Mouse (Mus musculus): Measurements from ENCODE around the gene Tmprss12. TPM values are rescaled to one million over a fixed set of nuclear protein-coding genes. Genes with fewer than 3 reads are reported as not detected.
"Not testable (repeated sequence)": the region's sequence is repeated elsewhere in the genome, so short reads cannot be mapped to it uniquely, and the experiment has no call there.

Tmprss12 gene
- total RNA-seq (2021), result not detected
- long read RNA-seq, experiment 1, result 0 reads
- long read RNA-seq, experiment 2, result 0 reads

DNA sequence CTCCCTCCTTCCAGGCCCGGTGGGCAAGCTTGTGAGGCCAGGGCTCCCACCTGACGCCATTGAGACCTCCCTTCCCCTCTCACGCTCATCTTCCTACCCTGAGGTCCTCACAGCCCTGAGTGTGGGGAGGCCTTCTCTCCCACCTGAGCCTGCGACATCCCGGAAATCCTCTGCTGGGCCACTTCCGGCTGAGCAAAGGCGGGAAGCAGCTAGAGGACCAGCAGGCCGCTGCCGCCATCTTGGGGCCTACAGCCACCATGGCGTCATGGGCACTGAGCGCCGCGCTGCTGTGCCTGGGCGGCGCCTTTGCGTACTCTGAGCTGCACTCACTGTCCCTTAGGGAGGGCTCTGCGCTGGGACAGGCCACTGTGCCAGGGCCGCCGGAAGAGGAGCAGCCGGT, at the start of gene Tmprss12:
Gene Tmprss12, plus strand, starts transcription at position 212 of the 400 bp plus-strand sequence.
- no peak for DNase-seq (ENCODE audit: low spot score in 2 of 2)

DNA sequence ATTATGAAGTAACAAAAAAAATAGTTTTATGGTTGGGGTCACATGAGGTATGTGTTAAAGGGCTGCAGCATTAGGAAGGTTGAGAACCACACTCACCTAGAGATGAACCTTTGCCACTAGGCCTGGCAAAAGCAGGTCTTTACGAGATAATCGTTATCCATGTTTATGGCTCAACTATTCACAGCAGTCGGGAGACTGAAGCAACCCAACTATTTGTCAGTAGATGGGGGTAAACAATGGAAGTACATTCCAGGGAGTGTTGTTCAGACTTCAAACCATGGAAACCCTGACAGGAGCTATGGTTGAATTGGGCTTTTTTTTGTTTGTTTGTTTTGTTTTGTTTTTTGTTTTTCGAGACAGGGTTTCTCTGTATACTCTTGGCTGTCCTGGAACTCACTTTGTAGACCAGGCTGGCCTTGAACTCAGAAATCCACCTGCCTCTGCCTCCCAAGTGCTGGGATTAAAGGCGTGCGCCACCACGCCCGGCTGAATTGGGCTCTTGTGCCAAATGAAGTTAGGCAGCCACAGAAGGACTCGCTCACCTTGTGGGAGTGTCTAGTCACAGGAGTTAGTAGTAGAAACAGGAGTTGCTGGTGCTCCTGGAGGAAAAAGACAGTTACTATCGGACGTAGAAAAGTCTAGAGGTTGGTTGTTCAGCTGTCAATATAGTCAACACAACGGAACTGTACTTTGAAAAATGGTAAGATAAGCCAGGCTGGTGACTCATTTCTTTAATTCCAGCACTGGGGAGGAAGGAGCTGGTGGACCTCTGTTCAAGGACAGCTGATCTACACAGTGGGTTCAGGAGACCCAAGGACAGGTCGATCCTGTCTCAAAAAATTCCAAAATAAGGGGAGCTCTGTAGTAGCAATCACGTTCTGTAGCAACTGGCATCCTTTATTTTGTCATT, 48.8 kb upstream of the Tmprss12 start:
- DNase-seq (ENCODE audit: low spot score in 2 of 2), result no peak

- DNase-seq (ENCODE audit: low spot score in 2 of 2), result peak; percentile 46 to 66
These were observed 45.2 kb upstream of the Tmprss12 start for GRCm38 (mm10) chr15:100235208-100235965.

DNA sequence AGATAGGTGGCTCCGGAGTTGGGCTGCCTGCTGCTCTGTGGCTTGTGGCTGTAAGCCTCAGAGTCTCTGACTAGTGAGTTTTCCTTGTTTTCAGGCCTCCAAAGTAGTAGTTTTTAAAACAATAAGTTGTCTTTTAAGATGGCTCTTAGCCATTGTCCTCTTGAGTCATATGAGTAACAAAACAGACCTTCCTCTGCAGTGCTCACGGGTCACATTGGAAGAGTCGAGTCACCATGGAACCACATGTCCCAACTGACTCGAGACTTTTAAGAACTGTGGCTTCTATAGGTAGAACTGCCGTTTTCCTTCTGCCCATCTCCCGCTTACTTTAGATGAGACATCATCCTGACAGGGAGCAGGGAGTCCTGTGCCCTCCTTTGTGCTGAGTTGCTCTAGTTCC, 43.7 kb upstream of the Tmprss12 start:
- DNase-seq (ENCODE audit: low spot score in 2 of 2), result no peak

GRCm38 (mm10) chr15:100241780-100242179, 38.9 kb upstream of the Tmprss12 start:
- no peak for DNase-seq (ENCODE audit: low spot score in 2 of 2)

- DNase-seq (ENCODE audit: low spot score in 2 of 2), result no peak
These were observed 34.7 kb upstream of the Tmprss12 start for GRCm38 (mm10) chr15:100245951-100246350.

- DNase-seq (ENCODE audit: low spot score in 2 of 2), result no peak
These were observed 33.3 kb upstream of the Tmprss12 start for GRCm38 (mm10) chr15:100247296-100247695.

GRCm38 (mm10) chr15:100248665-100249433, 31.8 kb upstream of the Tmprss12 start:
- no peak for DNase-seq (ENCODE audit: low spot score in 2 of 2)

- DNase-seq (ENCODE audit: low spot score in 2 of 2), result peak; percentile 28 to 38
These were observed 29.4 kb upstream of the Tmprss12 start for GRCm38 (mm10) chr15:100251153-100251780.

- DNase-seq (ENCODE audit: low spot score in 2 of 2), result no peak
These were observed 24.3 kb upstream of the Tmprss12 start for GRCm38 (mm10) chr15:100256386-100256785.

- no peak for DNase-seq (ENCODE audit: low spot score in 2 of 2)
These were observed 23.3 kb upstream of the Tmprss12 start for GRCm38 (mm10) chr15:100257305-100257704.

DNA sequence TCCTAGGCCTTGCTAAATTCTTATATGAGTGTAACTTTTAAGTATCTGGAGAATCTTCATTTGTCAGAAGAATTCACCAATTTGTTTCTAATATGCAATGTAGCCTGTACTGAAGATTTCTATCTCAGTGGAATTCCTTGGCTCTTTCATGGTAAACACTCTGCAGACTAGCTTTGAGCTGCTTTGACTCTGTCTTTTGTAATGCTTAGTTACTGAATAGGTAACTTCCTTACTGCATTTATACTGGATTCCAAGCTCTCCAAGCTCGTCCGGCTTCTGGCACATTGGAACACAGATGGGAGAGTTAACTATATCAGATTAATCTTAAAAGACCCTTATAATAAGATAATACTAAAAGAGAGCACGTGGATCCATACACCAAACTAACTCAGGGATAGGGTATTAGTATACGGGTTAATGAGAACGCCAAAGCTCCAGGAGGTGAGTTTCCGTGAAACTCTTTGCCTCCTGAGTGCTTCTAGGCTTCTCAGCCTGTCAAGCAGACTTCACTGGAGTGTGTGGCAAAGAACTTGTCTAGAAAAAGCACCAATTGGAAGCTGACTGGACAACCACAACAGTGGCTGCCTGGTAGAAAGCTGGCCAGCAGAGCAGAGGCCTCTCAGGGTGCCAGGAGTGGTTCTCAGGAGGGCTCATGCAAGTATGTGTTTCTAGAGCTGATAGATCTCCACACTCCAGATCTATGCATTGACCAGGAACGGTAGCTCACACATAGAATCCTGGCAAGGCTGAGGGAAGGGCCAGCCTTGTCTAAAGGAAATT, 21.8 kb upstream of the Tmprss12 start:
- DNase-seq (ENCODE audit: low spot score in 2 of 2), result no peak

DNA sequence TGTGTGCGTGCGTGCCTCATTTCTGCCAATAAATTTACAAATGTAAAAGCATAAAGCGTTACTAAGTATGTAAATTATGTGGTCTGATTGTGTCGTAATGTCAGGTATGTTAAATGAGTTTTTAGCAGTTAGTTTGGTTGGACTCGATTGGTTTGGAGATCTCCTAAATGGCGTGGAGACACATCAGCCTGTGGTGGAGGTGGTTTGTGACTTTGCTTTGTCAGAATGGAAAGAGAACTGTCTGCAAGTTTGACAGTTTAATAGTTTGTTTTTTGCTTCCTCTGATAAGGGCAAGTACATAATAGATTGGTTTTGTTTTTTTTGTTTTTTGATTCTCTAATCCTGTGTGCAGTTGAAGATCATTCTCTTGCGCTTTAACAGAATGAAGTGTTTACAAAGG, 20.3 kb upstream of the Tmprss12 start:
- not testable (repeated sequence) for DNase-seq (ENCODE audit: low spot score in 2 of 2)

DNA sequence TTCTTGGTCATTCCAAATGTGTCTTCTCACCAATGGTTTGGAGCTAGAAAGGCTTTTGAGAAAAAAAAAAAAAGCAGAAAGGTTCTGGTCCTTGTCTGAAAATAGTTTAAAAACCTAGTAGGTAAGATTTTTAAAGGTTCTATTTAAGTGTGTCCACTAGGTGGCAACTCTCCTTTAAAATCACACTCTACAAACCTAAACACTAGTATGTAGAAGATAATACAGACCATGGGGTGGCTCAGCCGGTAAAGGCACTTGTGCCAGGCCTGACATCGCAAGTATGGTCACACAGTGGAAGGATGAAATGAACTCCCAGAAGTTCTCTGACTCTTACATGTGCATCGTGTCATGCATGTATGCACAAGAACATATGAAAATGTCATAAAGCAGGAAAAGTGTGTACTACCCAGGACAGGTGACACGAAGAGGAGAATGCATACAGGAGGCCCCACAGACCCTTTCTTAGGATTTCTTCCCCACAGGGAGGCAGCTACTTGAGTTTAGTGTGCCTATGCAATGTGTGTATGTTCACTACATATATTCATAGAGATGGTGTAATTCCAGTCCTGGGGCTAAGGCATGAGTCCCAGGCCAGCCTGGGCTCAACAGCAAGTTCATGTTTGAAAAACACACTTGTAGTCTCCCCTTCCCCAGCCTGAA, 17.3 kb upstream of the Tmprss12 start:
- no peak for DNase-seq (ENCODE audit: low spot score in 2 of 2)

DNA sequence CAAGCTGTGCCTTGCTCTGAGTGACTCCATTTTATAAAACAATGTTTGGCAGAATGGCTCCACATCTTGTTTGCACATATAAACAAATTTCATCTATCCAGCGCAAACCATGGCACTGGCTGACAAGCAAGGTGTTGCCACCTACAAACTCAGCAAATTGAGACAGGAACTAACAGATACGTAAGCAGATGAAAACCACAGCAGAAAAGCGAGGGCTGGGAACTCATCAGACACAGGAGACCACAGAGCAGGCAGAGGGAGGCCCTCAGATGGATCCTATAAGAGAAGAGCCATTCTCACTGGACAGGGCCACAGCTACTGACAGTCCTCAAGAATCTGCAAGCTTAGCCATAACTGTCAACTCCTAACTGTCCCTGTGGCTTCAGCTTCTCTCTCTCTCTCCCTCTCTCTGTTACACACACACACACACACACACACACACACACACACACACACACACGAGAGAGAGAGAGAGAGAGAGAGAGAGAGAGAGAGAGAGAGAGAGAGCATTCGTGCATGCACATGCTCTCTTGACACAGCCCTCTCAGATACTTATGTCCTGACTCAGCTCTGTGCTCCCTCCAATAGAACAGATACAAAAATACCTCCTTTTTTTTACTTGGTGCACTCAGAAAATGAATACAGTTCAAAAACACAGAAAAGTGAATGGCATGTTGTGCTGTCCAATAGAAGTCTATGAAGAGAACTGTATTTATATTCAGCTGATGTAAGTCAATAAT, 14.9 kb upstream of the Tmprss12 start:
- no peak for DNase-seq (ENCODE audit: low spot score in 2 of 2)

GRCm38 (mm10) chr15:100268916-100269315, 11.7 kb upstream of the Tmprss12 start:
- DNase-seq (ENCODE audit: low spot score in 2 of 2), result no peak

- DNase-seq (ENCODE audit: low spot score in 2 of 2), result no peak
These were observed 10.9 kb upstream of the Tmprss12 start for GRCm38 (mm10) chr15:100269776-100270175.

- not testable (repeated sequence) for DNase-seq (ENCODE audit: low spot score in 2 of 2)
These were observed 10.0 kb upstream of the Tmprss12 start for GRCm38 (mm10) chr15:100270609-100271008.

- no peak for DNase-seq (ENCODE audit: low spot score in 2 of 2)
These were observed 9.2 kb upstream of the Tmprss12 start for GRCm38 (mm10) chr15:100271411-100271810.

Data from left cerebral cortex, adult 18-20 months (tissue).